Mouse (Mus musculus): ENCODE data around the gene Ifnar2.

Gene Ifnar2

GRCm38 (mm10) chr16:91352749-91353148 lies 19.8 kb upstream of the Ifnar2 start:
- H3K27me3 ChIP-seq (ENCODE audit: control insufficient read depth, insufficient read depth, low read length, poor library complexity, severe bottlenecking) = no peaks in the 10 kb centered on the region
- no peaks in the 10 kb centered on the region for H3K36me3 ChIP-seq (ENCODE audit: control insufficient read depth, insufficient read depth, low read length, poor library complexity, severe bottlenecking)
- DNase-seq (ENCODE audit: low read depth, low spot score) = no peak

- H3K36me3 ChIP-seq (ENCODE audit: control insufficient read depth, insufficient read depth, low read length, poor library complexity, severe bottlenecking) = no peaks in the 10 kb centered on the region
- DNase-seq (ENCODE audit: low read depth, low spot score) = no peak
Observed at GRCm38 (mm10) chr16:91353177-91353576, 19.4 kb upstream of the Ifnar2 start.

GRCm38 (mm10) chr16:91353638-91354037 lies 18.9 kb upstream of the Ifnar2 start:
- no peaks in the 10 kb centered on the region for H3K27me3 ChIP-seq (ENCODE audit: control insufficient read depth, insufficient read depth, low read length, poor library complexity, severe bottlenecking)
- no peak for DNase-seq (ENCODE audit: low read depth, low spot score)
- H3K36me3 ChIP-seq (ENCODE audit: control insufficient read depth, insufficient read depth, low read length, poor library complexity, severe bottlenecking) = no peaks in the 10 kb centered on the region

More at GRCm38 (mm10) chr16:91353177-91353576, 19.4 kb upstream of the Ifnar2 start:
- no peaks in the 10 kb centered on the region for H3K27me3 ChIP-seq (ENCODE audit: control insufficient read depth, insufficient read depth, low read length, poor library complexity, severe bottlenecking)

GRCm38 (mm10) chr16:91354599-91354998 lies 18.0 kb upstream of the Ifnar2 start:
- Histone ChIP-seq H3K27me3 (ENCODE audit: control insufficient read depth, insufficient read depth, low read length, poor library complexity, severe bottlenecking) (no peaks in the 10 kb centered on the region), H3K36me3 (ENCODE audit: control insufficient read depth, insufficient read depth, low read length, poor library complexity, severe bottlenecking) (no peaks in the 10 kb centered on the region)
- peak; percentile 69 for DNase-seq (ENCODE audit: low read depth, low spot score)

GRCm38 (mm10) chr16:91355160-91355559 lies 17.4 kb upstream of the Ifnar2 start:
- DNase-seq (ENCODE audit: low read depth, low spot score) = peak; percentile 81
- Histone ChIP-seq H3K27me3 (ENCODE audit: control insufficient read depth, insufficient read depth, low read length, poor library complexity, severe bottlenecking) (no peaks in the 10 kb centered on the region), H3K36me3 (ENCODE audit: control insufficient read depth, insufficient read depth, low read length, poor library complexity, severe bottlenecking) (no peaks in the 10 kb centered on the region)

GRCm38 (mm10) chr16:91356760-91357525 lies 15.6 kb upstream of the Ifnar2 start:
- no peak for DNase-seq (ENCODE audit: low read depth, low spot score)
- Histone ChIP-seq H3K36me3 (ENCODE audit: control insufficient read depth, insufficient read depth, low read length, poor library complexity, severe bottlenecking) (no peaks in the 10 kb centered on the region), H3K27me3 (ENCODE audit: control insufficient read depth, insufficient read depth, low read length, poor library complexity, severe bottlenecking) (no peaks in the 10 kb centered on the region)

GRCm38 (mm10) chr16:91357526-91357900 lies 15.1 kb upstream of the Ifnar2 start:
- Histone ChIP-seq H3K36me3 (ENCODE audit: control insufficient read depth, insufficient read depth, low read length, poor library complexity, severe bottlenecking) (no peaks in the 10 kb centered on the region), H3K27me3 (ENCODE audit: control insufficient read depth, insufficient read depth, low read length, poor library complexity, severe bottlenecking) (no peaks in the 10 kb centered on the region)
- DNase-seq (ENCODE audit: low read depth, low spot score) = no peak

GRCm38 (mm10) chr16:91358555-91358954 lies 14.0 kb upstream of the Ifnar2 start:
- Histone ChIP-seq H3K36me3 (ENCODE audit: control insufficient read depth, insufficient read depth, low read length, poor library complexity, severe bottlenecking) (no peaks in the 10 kb centered on the region), H3K27me3 (ENCODE audit: control insufficient read depth, insufficient read depth, low read length, poor library complexity, severe bottlenecking) (no peaks in the 10 kb centered on the region)
- peak; percentile 85 for DNase-seq (ENCODE audit: low read depth, low spot score)

GRCm38 (mm10) chr16:91359531-91359930 lies 13.1 kb upstream of the Ifnar2 start:
- no peaks in the 10 kb centered on the region for H3K27me3 ChIP-seq (ENCODE audit: control insufficient read depth, insufficient read depth, low read length, poor library complexity, severe bottlenecking)
- no peaks in the 10 kb centered on the region for H3K36me3 ChIP-seq (ENCODE audit: control insufficient read depth, insufficient read depth, low read length, poor library complexity, severe bottlenecking)
- DNase-seq (ENCODE audit: low read depth, low spot score) = no peak

GRCm38 (mm10) chr16:91360162-91360561 lies 12.4 kb upstream of the Ifnar2 start:
- DNase-seq (ENCODE audit: low read depth, low spot score) = no peak
- no peaks in the 10 kb centered on the region for H3K36me3 ChIP-seq (ENCODE audit: control insufficient read depth, insufficient read depth, low read length, poor library complexity, severe bottlenecking)
- H3K27me3 ChIP-seq (ENCODE audit: control insufficient read depth, insufficient read depth, low read length, poor library complexity, severe bottlenecking) = no peaks in the 10 kb centered on the region

- no peak for DNase-seq (ENCODE audit: low read depth, low spot score)
- H3K27me3 ChIP-seq (ENCODE audit: control insufficient read depth, insufficient read depth, low read length, poor library complexity, severe bottlenecking) = no peaks in the 10 kb centered on the region
- no peaks in the 10 kb centered on the region for H3K36me3 ChIP-seq (ENCODE audit: control insufficient read depth, insufficient read depth, low read length, poor library complexity, severe bottlenecking)
Observed at GRCm38 (mm10) chr16:91362006-91362405, 10.6 kb upstream of the Ifnar2 start.

- no peaks in the 10 kb centered on the region for H3K27me3 ChIP-seq (ENCODE audit: control insufficient read depth, insufficient read depth, low read length, poor library complexity, severe bottlenecking)
- H3K36me3 ChIP-seq (ENCODE audit: control insufficient read depth, insufficient read depth, low read length, poor library complexity, severe bottlenecking) = no peaks in the 10 kb centered on the region
- no peak for DNase-seq (ENCODE audit: low read depth, low spot score)
Observed at GRCm38 (mm10) chr16:91362616-91363272, 9.8 kb upstream of the Ifnar2 start.

GRCm38 (mm10) chr16:91363483-91363882 lies 9.1 kb upstream of the Ifnar2 start:
- Histone ChIP-seq H3K27me3 (ENCODE audit: control insufficient read depth, insufficient read depth, low read length, poor library complexity, severe bottlenecking) (no peaks in the 10 kb centered on the region), H3K36me3 (ENCODE audit: control insufficient read depth, insufficient read depth, low read length, poor library complexity, severe bottlenecking) (no peaks in the 10 kb centered on the region)
- DNase-seq (ENCODE audit: low read depth, low spot score) = no peak

- DNase-seq (ENCODE audit: low read depth, low spot score) = peak; percentile 72
- no peaks in the 10 kb centered on the region for H3K36me3 ChIP-seq (ENCODE audit: control insufficient read depth, insufficient read depth, low read length, poor library complexity, severe bottlenecking)
- no peaks in the 10 kb centered on the region for H3K27me3 ChIP-seq (ENCODE audit: control insufficient read depth, insufficient read depth, low read length, poor library complexity, severe bottlenecking)
Observed at GRCm38 (mm10) chr16:91366567-91366966, 6.0 kb upstream of the Ifnar2 start.

GRCm38 (mm10) chr16:91367066-91367465 lies 5.5 kb upstream of the Ifnar2 start:
- peak; percentile 59 for DNase-seq (ENCODE audit: low read depth, low spot score)
- H3K36me3 ChIP-seq (ENCODE audit: control insufficient read depth, insufficient read depth, low read length, poor library complexity, severe bottlenecking) = no peaks in the 10 kb centered on the region
- H3K27me3 ChIP-seq (ENCODE audit: control insufficient read depth, insufficient read depth, low read length, poor library complexity, severe bottlenecking) = no peaks in the 10 kb centered on the region
